ENCODE assay signal across 21 mouse cellular contexts in genomic region chr13:81510142-81510541, GRCm38 (mm10).
A peak's percentile ranks its signal among the peaks of the same experiment; 100 is the strongest.
DNase-seq lines count a peak whose midpoint lies in the region; ATAC-seq lines count a peak whose summit lies in the region.
"Had no signal": no experiment of that assay in that cellular context is flagged by ENCODE, and none has a peak within 500 bp of the region (broad histone marks: within the 10 kb centered on the region; RNA-seq: fewer than 3 reads in every experiment).

No protein-coding gene starts in this region.

- WGBS in heart, embryonic 12.5 days, result 71% methylated on average over 7 of the region's 7 CpGs

- DNase-seq in frontal cortex, postnatal 10 days (ENCODE audit: low spot score in 2 of 2), result no peak
- peak; percentile 29 to 73 for DNase-seq in layer of hippocampus, adult 8-10 months (ENCODE audit: low spot score in 2 of 2)
- peak; percentile 9 to 39 for DNase-seq in left cerebral cortex, postnatal 10 days (ENCODE audit: extremely low spot score in 1 of 2, low spot score in 2 of 2)
- DNase-seq in right cerebral cortex, postnatal 36 days (ENCODE audit: low spot score in 2 of 2), result peak; percentile 41 to 45
- no peak for DNase-seq in cerebellum, adult 11 months
- no peak for DNase-seq in spleen, postnatal 36 days (ENCODE audit: low spot score in 2 of 2)
- DNase-seq: adrenal gland, adult 2 months; cerebellum, adult 11-12 months; cerebellum, postnatal 14 days; gastrocnemius, postnatal 36 days; kidney, adult 2 months; kidney, postnatal 36 days; lung, adult 18-20 months; thymus, postnatal 25 days had no signal

- H3K27ac ChIP-seq in heart, embryonic 12.5 days (ENCODE audit: poor library complexity, severe bottlenecking), result no peak overlapping the region
- H3K27ac ChIP-seq: forebrain, embryonic 10.5 days; hindbrain, embryonic 10.5 days; midbrain, embryonic 15.5 days had no signal

- H3K36me3 ChIP-seq in heart, embryonic 12.5 days, result no peaks in the 10 kb centered on the region
- H3K36me3 ChIP-seq: midbrain, embryonic 15.5 days had no signal

- H3K9me3 ChIP-seq in heart, embryonic 12.5 days (replicated peaks), result no peaks in the 10 kb centered on the region
- H3K9me3 ChIP-seq: forebrain, embryonic 10.5 days; hindbrain, embryonic 10.5 days; midbrain, embryonic 15.5 days had no signal

- H3K4me2 ChIP-seq in heart, embryonic 12.5 days, result no peak overlapping the region
- H3K4me2 ChIP-seq: liver, embryonic 11.5 days; midbrain, embryonic 15.5 days had no signal

- peak; percentile 96 for ATAC-seq in frontal cortex, adult (ENCODE audit: low TSS enrichment)
- no peak for ATAC-seq in heart, embryonic 12.5 days (ENCODE audit: insufficient number of reproducible peaks, low FRiP score)
- ATAC-seq: midbrain, embryonic 15.5 days had no signal

- H3K27me3 ChIP-seq in heart, embryonic 12.5 days (replicated peaks), result no peaks in the 10 kb centered on the region
- H3K27me3 ChIP-seq: midbrain, embryonic 15.5 days had no signal

- no peak overlapping the region for H3K9ac ChIP-seq in heart, embryonic 12.5 days
- H3K9ac ChIP-seq: midbrain, embryonic 15.5 days had no signal

- H3K4me1 ChIP-seq in heart, embryonic 12.5 days (replicated peaks), result peaks cover 4% of the 10 kb centered on the region; the same call in 1 of the 2 replicates
- H3K4me1 ChIP-seq: forebrain, embryonic 10.5 days; hindbrain, embryonic 10.5 days; midbrain, embryonic 15.5 days had no signal

- intact Hi-C loops in left cerebral cortex, postnatal 10 days (cut with DNase I), result no loop called here

- H3K4me3 ChIP-seq in heart, embryonic 12.5 days, result no peak overlapping the region
- H3K4me3 ChIP-seq: forebrain, embryonic 10.5 days; hindbrain, embryonic 10.5 days; midbrain, embryonic 15.5 days; myocyte had no signal

Comparison
In these comparisons a context has a peak if more than half of its experiments do, and no peak if none do; other contexts are left out.
1. DNase-seq: peak in layer of hippocampus, adult 8-10 months (2 of 2), left cerebral cortex, postnatal 10 days (2 of 2) and right cerebral cortex, postnatal 36 days (2 of 2); none in frontal cortex, postnatal 10 days (0 of 2), cerebellum, adult 11 months (single experiment) and spleen, postnatal 36 days (0 of 2).